Mouse (Mus musculus): ENCODE measurements around the gene Ube4a.

DNA sequence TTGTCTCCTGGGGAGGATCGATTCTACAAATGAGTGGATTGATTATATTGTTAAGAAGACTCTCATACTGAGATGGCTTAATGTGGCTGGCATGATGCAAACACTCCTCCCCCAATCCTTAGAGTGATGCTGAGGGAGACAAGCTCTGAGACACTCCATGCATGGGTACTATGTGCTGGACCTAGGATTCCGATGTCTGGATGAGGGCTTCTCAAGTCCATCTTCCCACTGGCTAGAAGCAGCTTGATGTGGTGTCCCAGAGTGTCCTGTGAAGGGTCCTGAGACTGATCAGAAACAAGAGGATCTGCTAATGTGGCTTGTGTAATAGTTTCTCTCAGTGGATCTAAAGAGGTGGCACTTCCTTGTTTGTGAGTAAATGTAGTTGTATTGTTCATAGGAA, 15.7 kb upstream of the Ube4a start:
- no peak for TF ChIP-seq CTCF (IDR thresholded peaks at IDR 0.05; ENCODE audit: low read depth, low read length)
- TF ChIP-seq GATA2 (IDR thresholded peaks at IDR 0.05; ENCODE audit: borderline replicate concordance, low read depth, low read length), result no peak

All from G1E (cell line).